Mouse (Mus musculus) CH12.LX (cell line): ENCODE data around the gene Adamtsl5. TPM values are rescaled to one million over a fixed set of nuclear protein-coding genes. Genes with fewer than 3 reads are reported as not detected.
A peak's percentile ranks its signal among the peaks of the same experiment; 100 is the strongest.

Source experiments
- DNase-seq: peaks from one replicate; pipeline ENCODE4 v3.0.0-alpha.2; 2013; ENCODE audit errors: extremely low read depth
- H3K27ac ChIP-seq: 2 replicates; pipeline ENCODE4 v1.5.1; 2012; ENCODE audit warnings: low read depth, mild to moderate bottlenecking, control low read depth, moderate library complexity; ENCODE audit not compliant: insufficient read depth
- H3K27me3 ChIP-seq: replicated peaks from 2 replicates; pipeline ENCODE3; 2012; ENCODE audit warnings: inconsistent platforms
- H3K36me3 ChIP-seq, 2 experiments: replicated peaks in 1 of 2; 2 replicates each; pipeline versions ENCODE3 to v1.6.1; 2012; ENCODE audit warnings: inconsistent platforms in 1 of 2, low read length in 1 of 2, mild to moderate bottlenecking in 1 of 2, mixed read lengths in 1 of 2, moderate library complexity in 1 of 2; ENCODE audit not compliant: control insufficient read depth in 1 of 2, insufficient read depth in 1 of 2
- H3K4me1 ChIP-seq, 2 experiments: 2 replicates each; pipeline ENCODE4 v1.6.1; 2012; ENCODE audit warnings: inconsistent platforms in 1 of 2, moderate library complexity in 1 of 2; ENCODE audit not compliant: insufficient read depth in 2 of 2, control insufficient read depth in 1 of 2
- H3K4me2 ChIP-seq: 2 replicates; pipeline ENCODE4 v1.6.1; 2012; ENCODE audit warnings: low read depth, mild to moderate bottlenecking, control low read depth; ENCODE audit not compliant: poor library complexity, insufficient read depth, severe bottlenecking
- H3K4me3 ChIP-seq, 3 experiments: fragments of 150-350 bp in 1 of 3; sonication (generic) in 1 of 3; replicated peaks in 1 of 3; 2 replicates each; pipeline versions ENCODE3 to v1.5.1; 2011 to 2012; ENCODE audit warnings: low read depth in 2 of 3, low read length in 2 of 3, mild to moderate bottlenecking in 2 of 3, moderate library complexity in 2 of 3, control low read depth in 1 of 3, improper control_type of control experiment in 1 of 3, inconsistent platforms in 1 of 3, mixed read lengths in 1 of 3; ENCODE audit not compliant: poor library complexity in 1 of 3
- H3K79me2 ChIP-seq: replicated peaks from 2 replicates; pipeline ENCODE4 v1.6.1; 2012; ENCODE audit warnings: mild to moderate bottlenecking, moderate library complexity; ENCODE audit not compliant: control insufficient read depth, poor library complexity, insufficient read depth, severe bottlenecking; ENCODE audit errors: extremely low read depth
- H3K9ac ChIP-seq: 2 replicates; pipeline ENCODE4 v1.6.1; 2012; ENCODE audit warnings: low read depth, mild to moderate bottlenecking, control low read depth, moderate library complexity; ENCODE audit not compliant: insufficient read depth
- H3K9me3 ChIP-seq: replicated peaks from 2 replicates; pipeline ENCODE3; 2012; ENCODE audit warnings: low read length, inconsistent platforms, mixed read lengths
- BHLHE40 ChIP-seq: IDR thresholded peaks from 2 replicates; pipeline ENCODE4 v1.6.1; 2011; ENCODE audit warnings: mild to moderate bottlenecking, low read depth, low read length, improper control_type of control experiment
- CHD1 ChIP-seq: IDR thresholded peaks from 2 replicates; pipeline ENCODE4 v1.6.1; 2012; ENCODE audit warnings: low read depth, low read length, improper control_type of control experiment, inconsistent platforms
- CHD2 ChIP-seq: IDR thresholded peaks from 2 replicates; pipeline ENCODE4 v1.6.1; 2011; ENCODE audit warnings: low read length, improper control_type of control experiment
- CTCF ChIP-seq, 2 experiments: IDR thresholded peaks in 1 of 2; conservative IDR thresholded peaks in 1 of 2; 2 replicates each; pipeline ENCODE4 v1.5.1; 2011 to 2012; ENCODE audit warnings: low read depth in 2 of 2, low read length in 2 of 2, improper control_type of control experiment in 1 of 2, inconsistent platforms in 1 of 2, mild to moderate bottlenecking in 1 of 2, moderate library complexity in 1 of 2
- E2F4 ChIP-seq: IDR thresholded peaks from 2 replicates; pipeline ENCODE4 v1.6.1; 2011; ENCODE audit warnings: low read depth, low read length, improper control_type of control experiment; ENCODE audit not compliant: insufficient replicate concordance
- ELF1 ChIP-seq: IDR thresholded peaks from 2 replicates; pipeline ENCODE4 v1.6.1; 2014; ENCODE audit warnings: low read depth, mild to moderate bottlenecking, inconsistent platforms, low read length, improper control_type of control experiment
- EP300 ChIP-seq: IDR thresholded peaks from 2 replicates; pipeline ENCODE4 v1.6.1; 2011; ENCODE audit warnings: low read length, improper control_type of control experiment
- ETS1 ChIP-seq: conservative IDR thresholded peaks from 2 replicates; pipeline ENCODE4 v1.6.1; 2012; ENCODE audit warnings: low read depth, mild to moderate bottlenecking, inconsistent platforms, low read length, improper control_type of control experiment, moderate library complexity
- GABPA ChIP-seq: IDR thresholded peaks from 2 replicates; pipeline ENCODE4 v1.6.1; 2012; ENCODE audit warnings: low read depth, low read length, improper control_type of control experiment, inconsistent platforms; ENCODE audit not compliant: insufficient replicate concordance
- HCFC1 ChIP-seq: IDR thresholded peaks from 2 replicates; pipeline ENCODE4 v1.6.1; 2012; ENCODE audit warnings: low read depth, mild to moderate bottlenecking, inconsistent platforms, low read length, improper control_type of control experiment
- IRF4 ChIP-seq: IDR thresholded peaks from 2 replicates; pipeline ENCODE4 v1.6.1; 2014; ENCODE audit warnings: low read depth, mild to moderate bottlenecking, inconsistent platforms, low read length, improper control_type of control experiment
- JUN ChIP-seq: IDR thresholded peaks from 2 replicates; pipeline ENCODE4 v1.6.1; 2011; ENCODE audit warnings: low read depth, mild to moderate bottlenecking, low read length, improper control_type of control experiment, moderate library complexity; ENCODE audit not compliant: insufficient read depth
- JUND ChIP-seq: conservative IDR thresholded peaks from 2 replicates; pipeline ENCODE4 v1.6.1; 2011; ENCODE audit warnings: low read depth, low read length, improper control_type of control experiment
- KAT2A ChIP-seq: IDR thresholded peaks from 2 replicates; pipeline ENCODE4 v1.6.1; 2012; ENCODE audit warnings: low read length, improper control_type of control experiment, inconsistent platforms; ENCODE audit not compliant: insufficient replicate concordance
- MAFK ChIP-seq: IDR thresholded peaks from 2 replicates; pipeline ENCODE4 v1.6.1; 2011; ENCODE audit warnings: low read length, improper control_type of control experiment; ENCODE audit not compliant: insufficient replicate concordance
- MAX ChIP-seq: IDR thresholded peaks from 2 replicates; pipeline ENCODE4 v1.6.1; 2011; ENCODE audit warnings: low read length, improper control_type of control experiment
- MEF2A ChIP-seq: IDR thresholded peaks from 2 replicates; pipeline ENCODE4 v1.6.1; 2014; ENCODE audit warnings: low read depth, mild to moderate bottlenecking, inconsistent platforms, low read length, improper control_type of control experiment, borderline replicate concordance
- MXI1 ChIP-seq: IDR thresholded peaks from 2 replicates; pipeline ENCODE4 v1.6.1; 2011; ENCODE audit warnings: mild to moderate bottlenecking, low read depth, low read length, improper control_type of control experiment
- MYC ChIP-seq: IDR thresholded peaks from 2 replicates; pipeline ENCODE4 v1.6.1; 2011; ENCODE audit warnings: low read depth, mild to moderate bottlenecking, improper control_type of control experiment, low read length
- NELFE ChIP-seq: IDR thresholded peaks from 2 replicates; pipeline ENCODE4 v1.6.1; 2011; ENCODE audit warnings: low read depth, low read length, improper control_type of control experiment
- NRF1 ChIP-seq: IDR thresholded peaks from 2 replicates; pipeline ENCODE4 v1.6.1; 2014; ENCODE audit warnings: low read depth, mild to moderate bottlenecking, inconsistent platforms, low read length, improper control_type of control experiment, moderate library complexity
- PAX5 ChIP-seq: IDR thresholded peaks from 2 replicates; pipeline ENCODE4 v1.6.1; 2012; ENCODE audit warnings: low read length, inconsistent platforms, mixed read lengths
- POLR2A ChIP-seq: IDR thresholded peaks from 2 replicates; pipeline ENCODE4 v1.6.1; 2011; ENCODE audit warnings: low read depth, mild to moderate bottlenecking, improper control_type of control experiment, low read length
- POLR2AphosphoS2 ChIP-seq: IDR thresholded peaks from 2 replicates; pipeline ENCODE4 v1.6.1; 2011; ENCODE audit warnings: low read depth, low read length, improper control_type of control experiment
- RAD21 ChIP-seq: IDR thresholded peaks from 2 replicates; pipeline ENCODE4 v1.6.1; 2011; ENCODE audit warnings: low read depth, mild to moderate bottlenecking, low read length, improper control_type of control experiment, moderate library complexity
- RCOR1 ChIP-seq: conservative IDR thresholded peaks from 2 replicates; pipeline ENCODE4 v1.6.1; 2012; ENCODE audit warnings: low read depth, mild to moderate bottlenecking, inconsistent platforms, low read length, improper control_type of control experiment
- SMC3 ChIP-seq: IDR thresholded peaks from 2 replicates; pipeline ENCODE4 v1.6.1; 2011; ENCODE audit warnings: low read depth, low read length, improper control_type of control experiment
- TBP ChIP-seq: conservative IDR thresholded peaks from 2 replicates; pipeline ENCODE4 v1.6.1; 2011; ENCODE audit warnings: low read depth, low read length, improper control_type of control experiment
- TCF12 ChIP-seq: IDR thresholded peaks from 2 replicates; pipeline ENCODE4 v1.6.1; 2014; ENCODE audit warnings: low read depth, mild to moderate bottlenecking, inconsistent platforms, low read length, improper control_type of control experiment
- UBTF ChIP-seq: IDR thresholded peaks from 2 replicates; pipeline ENCODE4 v1.6.1; 2012; ENCODE audit warnings: low read depth, mild to moderate bottlenecking, inconsistent platforms, low read length, improper control_type of control experiment, moderate library complexity
- USF1 ChIP-seq: IDR thresholded peaks from 2 replicates; pipeline ENCODE4 v1.6.1; 2014; ENCODE audit warnings: low read depth, mild to moderate bottlenecking, inconsistent platforms, low read length, improper control_type of control experiment
- USF2 ChIP-seq: conservative IDR thresholded peaks from 2 replicates; pipeline ENCODE4 v1.6.1; 2011; ENCODE audit warnings: low read depth, low read length, improper control_type of control experiment
- ZC3H11A ChIP-seq: IDR thresholded peaks from 2 replicates; pipeline ENCODE4 v1.6.1; 2012; ENCODE audit warnings: low read depth, mild to moderate bottlenecking, inconsistent platforms, low read length, improper control_type of control experiment
- ZNF384 ChIP-seq: IDR thresholded peaks from 2 replicates; pipeline ENCODE4 v1.6.1; 2012; ENCODE audit warnings: low read depth, low read length, improper control_type of control experiment, inconsistent platforms
- dilution Hi-C: fragments of 300-500 bp; cut with MboI; formaldehyde crosslinking; loops from 2 replicates; pipeline ENCODE4 v1.14.3; 2020; ENCODE audit warnings: low sequenced_read_pairs; ENCODE audit not compliant: extremely low pct_unique_long_range_greater_than_20kb, extremely low pct_ligation_motif_present
- in situ Hi-C: fragments of 300-500 bp; cut with MboI; formaldehyde crosslinking; loops from 3 replicates; pipeline ENCODE4 v1.14.3; 2019; ENCODE audit warnings: low sequenced_read_pairs, low pct_ligation_motif_present, low pct_unique_long_range_greater_than_20kb, mixed read lengths
- polyA plus RNA-seq: library from polyadenylated mRNA; unstranded; fragments of >175 nt; gene quantifications from 2 replicates; pipeline ENCODE4 v1.2.1, GENCODE M21; 2012; ENCODE audit warnings: low read depth; ENCODE audit not compliant: insufficient read length
- total RNA-seq, 2 experiments: library from RNA; depleted of rRNA; stranded (reverse); fragments of 300-350 nt in 1 of 2; fragments of >200 nt in 1 of 2; gene quantifications; 2 replicates each; pipeline ENCODE4 v1.2.3; 2012 to 2014

Adamtsl5 gene
- total and polyA plus RNA-seq, 3 experiments = 0.16 to 0.55 (median 0.27) TPM

GRCm38 (mm10) chr10:80295618-80296425 is 52.4 kb downstream of the Adamtsl5 start, which contains the start of gene Apc2 (continued):
- TF ChIP-seq MAFK = no peak
- TF ChIP-seq HCFC1 = no peak
- TF ChIP-seq RCOR1 = no peak
- no peak for TF ChIP-seq USF1
- no peak for TF ChIP-seq ZNF384
- no peak for TF ChIP-seq TBP
- no peak for TF ChIP-seq MEF2A
- TF ChIP-seq CTCF (conservative IDR thresholded peaks at IDR 0.05 in 1 of 2, IDR thresholded peaks at IDR 0.05 in 1 of 2; ENCODE audit: low read depth in 2 of 2, low read length in 2 of 2) = peak in 1 of 2 experiments; percentile 74; a peak in 2 of 4 replicates
- TF ChIP-seq ELF1 = no peak
- no peak for TF ChIP-seq E2F4
- TF ChIP-seq GABPA = no peak

GRCm38 (mm10) chr10:80294788-80295303 is 53.4 kb downstream of the Adamtsl5 start:
- dilution Hi-C loops = no loop called here
- no peaks in the 10 kb centered on the region for H3K9me3 ChIP-seq
- no peak overlapping the region for H3K4me2 ChIP-seq
- no peak overlapping the region for H3K9ac ChIP-seq
- H3K79me2 ChIP-seq = peaks cover 17% of the 10 kb centered on the region
- peaks cover 8 to 33% of the 10 kb centered on the region in 2 experiments; a peak in 3 of 4 replicates for H3K4me1 ChIP-seq
- no peak overlapping the region for H3K27ac ChIP-seq
- in situ Hi-C loops = no loop called here
- peaks cover 12% of the 10 kb centered on the region for H3K27me3 ChIP-seq
- peaks cover 18 to 29% of the 10 kb centered on the region in 2 experiments for H3K36me3 ChIP-seq
- H3K4me3 ChIP-seq = no peak overlapping the region
- DNase-seq = no peak
- TF ChIP-seq NRF1 (no peak), HCFC1 (no peak), PAX5 (no peak), ZC3H11A (no peak), EP300 (no peak), JUND (no peak), BHLHE40 (no peak), MAX (no peak; the same call in 1 of the 2 replicates), CHD2 (no peak; the same call in 1 of the 2 replicates), JUN (no peak), POLR2AphosphoS2 (peak; percentile 98), TBP (no peak), MXI1 (no peak), MYC (no peak), TCF12 (no peak), RAD21 (no peak), CHD1 (no peak), POLR2A (peak; percentile 67), SMC3 (no peak), ETS1 (no peak), MEF2A (no peak), NELFE (peak; percentile 33; the same call in 1 of the 2 replicates), IRF4 (no peak), CTCF (conservative IDR thresholded peaks at IDR 0.05 in 1 of 2, IDR thresholded peaks at IDR 0.05 in 1 of 2; ENCODE audit: low read depth in 2 of 2, low read length in 2 of 2) (no peak), USF2 (no peak), UBTF (no peak), USF1 (no peak), E2F4 (no peak), MAFK (no peak), ELF1 (0 out of 2 replicates have a peak, but pooled peaks have one; percentile 16), ZNF384 (no peak), KAT2A (no peak)
